Mouse (Mus musculus) megakaryocyte, embryonic 14.5 days (primary cell): ENCODE data around the gene Slc22a12.

Experiments
- FLI1 ChIP-seq: IDR thresholded peaks from 2 replicates; pipeline ENCODE4 v1.6.1; 2012; ENCODE audit warnings: low read length, inconsistent platforms, mixed read lengths
- GATA1 ChIP-seq: IDR thresholded peaks from 3 replicates; pipeline ENCODE4 v1.6.1; 2012; ENCODE audit warnings: mixed read lengths, low read length, inconsistent platforms, borderline replicate concordance

- TF ChIP-seq FLI1 (no peak), GATA1 (no peak)
These were observed 33.0 kb downstream of the Slc22a12 start for GRCm38 (mm10) chr19:6509881-6510280.
